Mouse (Mus musculus): ENCODE measurements around the gene Rbfox3.

Rbfox3 gene

DNA sequence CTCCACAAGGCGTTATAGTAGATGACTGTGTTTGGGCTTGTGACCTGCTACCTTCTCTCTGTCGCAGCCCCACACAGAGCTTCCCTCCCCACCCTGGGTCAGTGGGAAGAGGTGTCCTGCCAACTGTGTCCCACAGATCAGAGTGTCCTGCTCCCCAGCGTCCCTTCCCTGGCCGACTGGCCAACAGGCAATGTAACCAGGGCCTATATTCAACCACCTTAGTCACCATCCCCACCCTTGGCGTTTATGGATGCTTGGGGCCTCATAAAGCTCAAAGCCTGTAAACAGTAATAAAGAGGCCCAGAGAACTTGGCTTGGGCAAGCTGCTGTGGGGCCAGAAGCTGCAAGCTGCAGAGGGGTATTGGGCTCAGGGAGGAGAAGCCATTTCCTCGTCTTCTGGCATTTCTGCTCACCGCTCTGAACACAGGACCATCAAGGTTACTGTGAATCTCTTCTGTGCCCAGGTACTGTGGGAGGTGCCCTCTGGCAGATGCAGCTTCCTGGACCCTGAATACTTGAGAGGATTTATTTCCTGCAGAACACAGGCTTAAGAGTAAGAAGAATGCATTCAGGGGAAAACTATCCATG is 435.8 kb downstream of the Rbfox3 start:
- no peak for DNase-seq (ENCODE audit: low spot score)

DNA sequence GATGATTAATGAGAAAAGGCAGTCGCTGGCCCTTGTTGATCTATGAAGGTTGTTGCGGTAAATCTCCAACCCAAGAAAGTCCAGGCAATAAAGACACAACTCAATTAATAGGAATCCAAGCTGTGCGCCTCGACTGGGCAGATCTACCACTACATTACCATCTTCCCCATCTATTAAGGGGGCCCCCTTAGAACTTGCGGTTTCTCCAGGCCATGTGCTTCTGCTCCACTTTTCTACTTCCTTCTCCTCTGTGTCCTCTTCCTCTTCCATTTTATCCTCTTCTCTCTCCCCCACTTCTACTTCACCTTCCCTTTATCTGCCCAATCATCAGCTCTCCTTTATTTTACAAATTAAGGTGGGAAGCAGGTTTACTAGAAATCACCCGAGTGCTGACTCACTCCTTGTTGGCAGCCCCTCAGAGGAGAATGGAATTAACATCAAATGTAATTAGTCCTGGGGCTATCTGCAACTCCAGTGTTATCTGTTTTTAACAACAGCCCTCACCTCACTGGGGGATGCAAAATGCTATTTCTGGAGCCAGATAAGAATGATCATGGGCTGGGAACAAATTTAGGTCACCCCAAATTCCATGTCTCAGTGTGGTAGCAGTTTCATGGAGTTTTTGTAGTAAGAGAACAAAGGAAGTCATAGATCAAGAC is 437.4 kb downstream of the Rbfox3 start:
- no peak for DNase-seq (ENCODE audit: low spot score)

DNA sequence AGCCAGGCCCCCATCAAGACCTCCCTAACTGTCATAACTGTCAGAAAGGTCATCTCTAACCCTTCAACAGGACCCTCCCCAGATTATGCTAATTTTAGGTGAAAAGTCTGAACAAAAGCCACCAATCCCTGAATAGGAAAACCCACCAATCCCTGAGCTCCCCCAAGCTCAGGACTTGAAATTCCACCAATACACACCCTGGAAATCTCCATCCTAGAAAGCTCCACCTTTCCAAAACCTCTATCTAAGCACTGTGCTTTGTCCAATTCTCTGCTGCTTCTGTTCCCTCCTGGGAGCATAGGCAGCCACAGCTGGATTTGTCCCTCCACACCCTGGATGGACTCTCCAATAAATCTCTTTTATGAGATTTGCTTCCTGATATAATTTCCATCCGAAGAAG is 438.2 kb downstream of the Rbfox3 start:
- no peak for DNase-seq (ENCODE audit: low spot score)

DNA sequence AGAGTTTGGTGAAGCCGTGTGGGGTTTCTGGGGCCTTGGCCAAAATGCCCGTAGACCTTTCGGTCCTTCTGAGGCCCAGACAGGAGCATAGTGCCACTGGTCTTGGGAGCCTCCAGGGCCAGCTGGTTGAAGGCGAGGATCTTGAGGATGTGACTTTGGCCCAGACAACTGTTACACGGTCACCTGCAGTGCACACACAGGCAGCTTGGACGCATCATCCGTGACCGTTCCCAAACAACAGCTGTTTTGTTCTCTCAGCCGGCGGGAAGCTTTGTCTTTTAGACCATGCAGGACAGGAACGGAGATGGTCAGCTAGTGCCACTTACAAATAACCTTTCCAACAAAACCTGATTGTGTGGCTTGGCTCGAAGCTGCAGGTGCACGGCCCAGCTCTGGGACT is 439.7 kb downstream of the Rbfox3 start:
- DNase-seq (ENCODE audit: low spot score), result peak; percentile 36

DNA sequence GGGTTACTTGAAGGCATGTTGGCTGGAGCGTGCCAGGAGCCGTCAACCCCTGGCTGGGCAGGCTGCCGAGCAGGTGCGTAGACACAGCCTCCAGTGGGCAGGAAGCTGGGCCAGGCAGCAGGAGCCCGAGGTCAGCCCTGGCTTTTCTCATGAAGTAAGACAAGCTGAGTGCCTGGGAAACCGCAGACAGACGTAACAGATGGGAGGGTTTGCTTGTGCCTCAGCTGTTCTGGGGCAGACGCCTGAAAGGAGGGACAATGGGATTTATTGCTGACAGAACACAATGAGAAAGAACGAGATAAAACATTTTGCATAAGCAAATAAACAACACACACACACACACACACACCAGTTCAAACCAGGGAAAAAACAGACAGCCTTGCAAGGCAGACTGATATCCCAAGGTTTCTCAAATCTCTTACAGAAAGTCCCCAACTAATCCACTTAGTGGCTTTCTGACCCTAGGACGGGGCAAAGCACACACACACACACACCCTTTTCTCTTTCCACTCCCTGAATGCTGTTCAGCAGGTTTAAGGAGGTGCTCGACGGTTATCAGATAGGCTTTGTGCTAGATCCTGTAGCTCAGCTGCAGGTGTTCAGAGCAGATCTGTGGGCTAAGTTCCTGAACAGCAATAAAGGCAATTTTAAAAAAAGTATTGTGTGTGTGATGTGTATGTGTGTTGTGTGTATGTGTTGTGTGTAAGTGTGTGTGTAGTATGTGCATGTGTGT is 441.0 kb downstream of the Rbfox3 start:
- DNase-seq (ENCODE audit: low spot score), result peak; percentile 57

DNA sequence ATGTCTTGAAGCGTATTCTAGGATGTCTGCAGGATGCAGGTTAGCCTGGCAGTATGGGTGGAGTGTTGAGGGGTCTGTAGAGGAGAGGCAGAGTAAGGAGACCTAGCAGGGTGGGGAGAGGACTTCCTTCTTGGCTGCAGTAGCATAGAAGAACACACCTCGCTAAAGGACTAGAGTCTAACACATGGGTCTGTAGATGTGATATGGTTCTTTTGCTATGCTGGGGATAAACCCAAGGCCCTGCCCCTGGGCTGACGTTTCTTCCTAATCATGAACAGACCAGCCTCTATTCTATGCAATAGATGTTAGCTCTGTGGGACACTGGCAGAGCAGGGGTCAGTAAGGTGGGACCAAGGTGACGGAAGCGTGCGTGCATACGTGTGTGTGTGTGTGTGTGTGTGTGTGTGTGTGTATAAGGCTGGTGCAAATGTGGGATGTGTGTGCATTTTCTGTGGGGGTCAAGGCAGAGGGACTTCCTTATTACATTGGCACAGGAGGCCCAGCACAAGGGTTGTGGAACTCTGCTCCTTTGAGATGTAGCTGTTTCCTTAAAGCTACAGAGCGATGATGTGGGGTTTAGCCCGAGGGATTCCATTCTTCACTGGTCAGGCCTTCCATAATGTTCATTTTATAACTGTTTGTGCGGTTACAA is 441.8 kb downstream of the Rbfox3 start:
- no peak for DNase-seq (ENCODE audit: low spot score)

DNA sequence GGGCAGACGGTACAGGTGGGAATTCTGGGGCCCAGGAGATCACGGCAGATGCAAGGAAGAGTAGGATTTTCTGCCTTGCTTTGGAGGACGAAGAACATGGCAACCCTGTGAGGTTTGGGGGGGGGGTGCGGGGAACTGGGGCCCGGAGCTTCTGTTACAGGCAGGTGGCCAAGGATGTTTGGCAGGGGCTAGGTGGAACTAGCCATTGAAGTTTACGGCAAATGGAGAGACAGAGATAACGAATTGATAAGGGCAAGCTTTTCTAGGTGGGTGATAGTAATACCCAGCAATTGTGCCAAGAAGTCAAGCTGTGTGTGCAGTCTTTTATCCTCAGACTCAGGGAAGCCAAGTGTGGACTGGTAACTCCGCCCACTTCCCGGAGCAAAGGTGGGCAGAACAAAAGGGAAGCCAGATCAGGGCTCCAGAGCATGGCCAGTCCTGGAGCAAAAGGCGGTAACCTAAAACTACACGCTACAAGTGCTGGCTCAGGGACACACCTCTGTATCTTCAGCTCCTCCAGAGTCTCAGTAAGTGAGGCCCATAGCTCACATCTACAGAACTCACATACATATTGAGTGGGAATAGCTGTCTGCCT is 443.9 kb downstream of the Rbfox3 start:
- DNase-seq (ENCODE audit: low spot score), result no peak

DNA sequence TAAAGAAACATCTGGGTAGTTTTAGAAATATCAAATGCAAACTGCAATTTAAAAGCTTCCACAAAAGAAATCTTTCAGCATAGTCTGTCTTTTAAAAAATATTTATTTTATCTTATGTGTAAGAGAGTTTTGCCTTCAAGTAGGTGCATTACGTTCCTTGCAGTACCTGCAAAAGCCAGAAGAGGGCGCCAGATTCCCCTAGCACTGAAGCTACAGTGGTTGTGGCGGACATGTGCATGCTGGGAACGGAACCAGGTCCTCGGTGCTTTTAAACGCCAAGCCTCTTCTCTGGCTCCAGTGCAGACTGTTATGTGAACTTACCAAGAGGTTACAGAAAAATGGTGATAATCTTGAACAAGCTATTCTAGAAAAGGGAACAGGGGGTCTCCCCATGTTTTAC is 451.1 kb downstream of the Rbfox3 start:
- DNase-seq (ENCODE audit: low spot score), result no peak

DNA sequence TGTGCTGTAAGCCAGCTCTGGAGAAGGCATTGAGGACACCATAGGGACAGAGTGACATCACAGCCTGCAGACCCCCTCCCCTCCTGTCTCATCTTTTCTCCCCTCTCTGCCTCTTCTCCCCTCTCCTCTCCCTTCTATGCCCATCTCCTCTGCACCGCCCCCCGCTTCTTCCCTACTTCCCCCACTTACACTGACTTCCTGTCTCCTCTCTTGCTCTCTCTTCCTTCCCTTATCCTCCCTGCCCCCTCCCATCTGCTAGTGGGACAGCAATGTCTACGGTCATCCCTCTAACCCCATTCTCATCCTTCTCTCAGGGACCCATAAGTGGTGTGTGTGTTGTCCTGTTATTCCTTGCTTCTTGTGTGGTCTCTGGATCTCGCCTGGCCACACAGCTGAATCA is 451.9 kb downstream of the Rbfox3 start:
- no peak for DNase-seq (ENCODE audit: low spot score)

DNA sequence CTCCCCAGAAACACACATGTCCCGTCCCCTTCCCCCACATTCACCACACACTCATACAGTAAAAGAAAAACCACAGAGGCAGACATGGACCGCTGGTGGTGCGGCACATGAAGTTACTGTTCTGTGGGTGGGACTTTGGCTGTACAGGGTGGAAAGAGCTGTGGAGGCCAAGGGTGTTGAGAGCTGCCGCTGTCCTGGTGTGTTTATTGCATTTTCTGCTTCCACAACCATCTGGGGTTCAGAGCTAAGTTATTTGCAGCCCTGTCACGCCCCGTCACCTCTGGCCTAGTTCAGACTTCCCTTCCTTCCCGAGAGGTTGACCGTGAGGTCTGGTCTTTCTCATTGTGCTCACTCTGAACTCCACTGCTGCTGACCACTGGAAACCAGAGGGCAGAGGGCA is 452.3 kb downstream of the Rbfox3 start:
- peak; percentile 72 for DNase-seq (ENCODE audit: low spot score)

DNA sequence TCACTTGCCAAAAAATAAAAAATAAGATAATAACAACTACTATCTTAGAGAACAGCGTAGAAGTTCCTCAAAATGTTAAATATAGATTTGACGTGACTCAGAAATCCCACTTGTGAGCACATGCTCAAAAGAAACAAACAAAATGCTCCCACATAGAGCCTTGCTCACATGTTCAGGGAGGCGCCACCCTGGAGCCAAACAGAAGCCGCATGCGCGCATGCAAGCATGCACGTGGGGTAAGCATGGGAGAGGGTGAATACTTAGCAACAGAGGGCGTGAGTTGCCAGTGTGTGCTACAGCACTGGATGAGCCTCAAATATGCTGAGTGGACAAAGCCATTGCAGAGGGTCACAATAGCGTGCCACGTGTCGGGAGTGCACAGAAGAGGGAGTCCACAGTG is 454.5 kb downstream of the Rbfox3 start:
- no peak for DNase-seq (ENCODE audit: low spot score)

DNA sequence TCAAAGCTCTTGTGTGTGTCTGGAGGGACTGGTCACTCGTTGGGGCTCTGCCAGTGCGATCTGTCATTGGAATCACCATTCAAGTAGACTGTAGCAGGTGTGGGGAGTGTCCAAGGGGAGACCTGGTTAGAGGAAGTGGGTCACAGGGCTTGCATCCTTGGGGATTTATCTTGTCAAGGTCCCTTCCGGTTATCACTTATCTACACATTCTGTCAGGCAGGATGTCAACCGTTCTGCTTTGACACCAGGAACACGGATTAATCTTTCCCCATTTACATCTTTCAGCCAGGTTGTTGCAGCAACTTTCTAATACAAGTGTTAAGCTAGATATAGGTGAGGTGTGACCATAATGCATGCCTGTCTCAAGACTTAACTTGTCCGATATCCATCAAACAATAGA is 455.6 kb downstream of the Rbfox3 start:
- no peak for DNase-seq (ENCODE audit: low spot score)

DNA sequence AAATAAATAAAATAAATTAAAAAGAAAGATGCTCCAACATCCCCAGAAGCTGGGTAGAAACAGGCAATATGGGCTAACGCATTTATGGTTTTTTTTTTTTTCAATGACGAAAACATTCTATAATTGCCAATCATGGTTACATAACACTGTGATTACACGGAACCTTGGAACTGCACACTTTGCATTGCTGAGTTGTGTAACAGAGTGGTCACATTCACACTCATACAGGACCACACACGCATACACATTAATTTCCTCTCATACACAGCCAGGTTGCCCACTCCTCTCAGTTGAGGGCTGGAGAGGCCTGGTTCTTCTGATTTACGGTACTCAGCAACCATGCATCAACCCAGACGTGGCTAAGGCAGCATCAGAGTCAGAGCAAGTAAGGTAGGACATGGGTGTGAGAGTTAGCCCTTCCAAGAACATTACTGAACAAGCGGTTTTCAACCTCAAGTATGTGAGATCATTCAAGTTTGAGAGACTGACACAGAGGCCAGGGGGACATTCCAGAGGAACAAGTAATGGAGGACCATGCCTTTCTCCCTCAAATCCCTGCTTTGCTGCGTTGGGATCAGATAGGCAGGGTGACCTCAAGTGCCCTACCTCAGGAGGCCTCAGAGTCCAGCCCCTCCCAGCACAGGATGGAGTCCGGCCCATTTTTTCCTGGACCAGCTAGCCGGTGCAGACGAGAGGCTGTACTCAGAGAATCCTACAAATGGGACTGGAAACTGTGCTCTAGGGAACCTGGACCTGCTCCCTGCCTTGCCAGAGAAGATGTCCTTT is 457.3 kb downstream of the Rbfox3 start:
- DNase-seq (ENCODE audit: low spot score), result no peak

DNA sequence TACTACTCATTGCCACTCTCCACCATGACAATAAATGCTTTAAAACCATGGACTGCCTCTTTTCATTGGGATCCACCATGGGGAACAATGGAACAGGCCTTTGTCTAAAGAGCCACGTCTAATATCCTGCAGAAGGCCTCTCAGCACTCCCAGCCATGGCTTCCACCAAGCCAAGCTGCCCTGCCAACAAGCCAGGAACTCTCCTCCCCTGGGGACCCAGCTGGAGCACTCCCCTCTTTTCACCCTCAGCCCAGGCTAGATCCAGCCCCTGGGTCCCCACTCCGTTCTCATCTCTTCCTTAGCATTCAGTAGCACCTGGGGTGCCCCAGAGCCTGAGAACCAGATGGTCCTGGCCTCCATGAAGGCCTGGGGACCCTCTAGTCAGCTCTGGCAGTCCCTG is 458.4 kb downstream of the Rbfox3 start:
- DNase-seq (ENCODE audit: low spot score), result no peak

DNA sequence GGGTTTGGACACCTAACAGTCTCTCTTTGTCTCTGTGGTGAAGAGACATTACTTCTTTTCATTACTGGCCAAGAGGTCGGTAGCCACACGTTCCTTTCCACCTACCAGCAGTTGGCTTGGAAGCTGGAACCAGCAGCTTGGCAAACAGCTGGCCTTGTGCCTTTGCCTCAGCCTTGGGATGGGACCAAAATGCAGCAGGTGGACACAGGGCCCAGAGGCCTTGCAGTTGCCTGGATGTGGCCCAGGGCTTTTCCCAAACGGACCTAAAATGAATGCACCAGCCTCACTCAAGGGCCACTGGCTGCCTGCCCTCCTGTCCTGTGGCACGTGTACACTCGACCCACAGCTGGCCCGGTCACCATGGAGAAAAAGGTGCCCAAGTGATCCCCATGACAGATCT is 460.2 kb downstream of the Rbfox3 start:
- no peak for DNase-seq (ENCODE audit: low spot score)

DNA sequence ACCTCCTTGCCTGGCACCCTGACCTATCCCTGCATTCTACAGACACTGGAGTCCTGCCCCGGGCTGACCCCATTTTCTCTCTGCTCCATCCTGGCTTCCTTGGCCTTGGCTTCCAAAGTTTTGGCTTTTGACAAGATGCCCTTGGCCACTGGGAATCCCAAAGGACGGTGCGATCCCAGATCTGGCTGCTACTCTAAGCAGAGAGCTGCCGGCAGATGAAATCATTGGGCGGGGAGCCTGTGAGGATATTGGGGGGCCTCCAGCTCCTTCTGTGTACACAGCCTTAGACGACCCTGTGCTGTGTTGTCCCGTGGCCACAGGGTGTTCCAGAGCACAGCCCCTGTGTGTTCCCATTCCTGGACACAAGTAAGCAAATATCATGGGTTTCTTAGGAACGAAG is 463.0 kb downstream of the Rbfox3 start:
- no peak for DNase-seq (ENCODE audit: low spot score)

DNA sequence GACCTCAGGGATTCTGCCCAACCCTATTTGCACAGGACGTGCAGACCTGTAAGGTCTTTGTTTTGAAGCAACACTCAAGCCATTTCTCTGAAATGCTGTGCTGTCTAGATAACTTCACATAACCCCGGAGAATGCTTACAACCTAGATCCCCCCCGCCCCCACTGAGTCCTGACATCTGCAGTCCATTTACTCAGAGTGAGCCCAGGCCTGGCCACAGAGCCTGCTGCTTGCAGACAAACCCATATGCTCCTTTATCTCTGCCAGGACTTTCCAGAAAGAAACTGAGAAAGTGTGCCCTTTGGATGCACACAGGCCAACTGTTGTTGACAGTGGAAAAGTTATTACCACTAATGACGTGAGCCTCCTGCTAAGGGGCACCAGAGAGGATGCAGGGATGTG is 464.1 kb downstream of the Rbfox3 start:
- no peak for DNase-seq (ENCODE audit: low spot score)

DNA sequence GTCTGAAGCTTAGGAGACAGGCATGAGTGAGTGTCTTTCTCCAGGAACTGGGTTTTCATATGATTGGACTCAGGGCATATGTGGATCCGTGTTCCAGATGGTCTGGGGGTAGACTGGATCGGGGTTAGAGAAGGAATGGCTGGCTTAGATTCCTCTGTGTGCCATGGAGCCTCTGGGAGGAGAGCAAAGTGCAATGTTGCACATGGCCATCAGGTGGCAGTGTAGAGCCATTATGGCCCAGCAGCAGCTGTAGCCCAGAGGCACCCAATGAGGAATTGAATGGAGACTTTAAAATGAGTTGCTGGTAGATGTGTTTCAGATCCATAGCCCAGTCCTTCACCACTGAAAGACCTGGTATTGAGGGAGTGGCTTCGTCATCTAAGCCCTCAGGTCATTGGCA is 465.6 kb downstream of the Rbfox3 start:
- DNase-seq (ENCODE audit: low spot score), result peak; percentile 90

DNA sequence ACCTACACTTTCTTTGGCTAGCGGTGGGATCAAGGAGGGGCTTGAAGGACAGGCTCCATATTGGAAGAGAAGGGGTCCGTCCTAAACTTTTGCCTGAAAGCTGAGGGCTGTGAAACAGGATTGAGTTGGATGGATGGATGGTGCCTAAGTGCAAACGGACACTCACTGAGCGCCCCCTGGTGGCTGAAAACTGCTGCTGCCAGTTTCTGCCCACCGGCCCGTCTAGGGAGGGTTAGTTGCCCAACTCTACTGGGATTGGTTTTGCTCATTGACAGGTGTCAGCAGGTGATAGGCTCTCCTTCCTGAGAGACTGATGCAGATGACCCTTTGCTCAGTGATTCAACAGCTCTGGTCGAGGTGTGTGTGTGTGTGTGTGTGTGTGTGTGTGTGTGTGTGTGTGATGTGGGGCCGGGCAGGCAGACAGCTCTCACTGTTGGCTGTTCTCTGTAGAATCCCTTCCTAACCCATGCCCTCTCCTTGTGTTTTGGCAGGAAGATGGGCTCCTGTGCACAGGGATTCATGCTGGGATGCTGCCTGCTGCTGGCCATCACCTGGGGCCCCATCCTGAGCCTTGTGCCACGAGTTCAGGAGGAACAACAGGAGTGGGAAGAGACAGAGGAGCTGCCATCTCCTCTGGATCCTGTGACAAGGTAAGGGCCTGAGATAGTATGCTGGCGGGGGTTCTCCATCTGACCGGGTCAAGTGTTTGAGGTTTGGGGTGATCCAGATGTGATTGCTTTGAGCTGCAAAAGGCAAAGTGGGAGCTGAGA is 468.0 kb downstream of the Rbfox3 start:
- DNase-seq (ENCODE audit: low spot score), result peak; percentile 82

DNA sequence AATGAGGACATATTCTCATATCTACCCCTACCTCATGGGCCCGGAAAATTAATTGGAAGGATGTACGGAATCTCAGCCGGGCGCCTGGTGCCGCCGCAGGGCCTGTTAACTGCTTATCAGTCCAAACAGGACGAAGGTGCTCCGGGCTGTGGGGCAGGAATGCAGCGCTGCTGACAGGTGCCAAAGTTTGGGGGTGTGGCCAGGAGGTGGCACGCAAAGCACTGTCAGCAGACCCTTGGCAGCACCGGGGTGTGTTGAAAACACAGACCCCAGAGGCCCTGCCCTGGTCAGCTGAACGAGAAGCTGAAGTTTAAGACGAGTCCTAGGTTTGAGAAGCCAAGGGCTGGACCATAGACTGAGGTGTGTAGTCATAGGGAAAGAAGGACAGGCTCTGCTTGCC is 468.7 kb downstream of the Rbfox3 start:
- DNase-seq (ENCODE audit: low spot score), result no peak
